Mouse (Mus musculus) 3T3-L1 (cell line): ENCODE measurements at regions not wholly inside any gene's neighbourhood (a gene's known extent, or its start where the extent isn't known, plus 50 kb on each side); places are given as distances from the start of the nearest gene placed in this dataset.
"Not testable (repeated sequence)": the region's sequence is repeated elsewhere in the genome, so short reads cannot be mapped to it uniquely, and the experiment has no call there.

ENCODE experiments used
- DNase-seq: peaks from one replicate; pipeline ENCODE4 v3.0.0-alpha.2; 2015; ENCODE audit warnings: low read depth, low spot score

DNA sequence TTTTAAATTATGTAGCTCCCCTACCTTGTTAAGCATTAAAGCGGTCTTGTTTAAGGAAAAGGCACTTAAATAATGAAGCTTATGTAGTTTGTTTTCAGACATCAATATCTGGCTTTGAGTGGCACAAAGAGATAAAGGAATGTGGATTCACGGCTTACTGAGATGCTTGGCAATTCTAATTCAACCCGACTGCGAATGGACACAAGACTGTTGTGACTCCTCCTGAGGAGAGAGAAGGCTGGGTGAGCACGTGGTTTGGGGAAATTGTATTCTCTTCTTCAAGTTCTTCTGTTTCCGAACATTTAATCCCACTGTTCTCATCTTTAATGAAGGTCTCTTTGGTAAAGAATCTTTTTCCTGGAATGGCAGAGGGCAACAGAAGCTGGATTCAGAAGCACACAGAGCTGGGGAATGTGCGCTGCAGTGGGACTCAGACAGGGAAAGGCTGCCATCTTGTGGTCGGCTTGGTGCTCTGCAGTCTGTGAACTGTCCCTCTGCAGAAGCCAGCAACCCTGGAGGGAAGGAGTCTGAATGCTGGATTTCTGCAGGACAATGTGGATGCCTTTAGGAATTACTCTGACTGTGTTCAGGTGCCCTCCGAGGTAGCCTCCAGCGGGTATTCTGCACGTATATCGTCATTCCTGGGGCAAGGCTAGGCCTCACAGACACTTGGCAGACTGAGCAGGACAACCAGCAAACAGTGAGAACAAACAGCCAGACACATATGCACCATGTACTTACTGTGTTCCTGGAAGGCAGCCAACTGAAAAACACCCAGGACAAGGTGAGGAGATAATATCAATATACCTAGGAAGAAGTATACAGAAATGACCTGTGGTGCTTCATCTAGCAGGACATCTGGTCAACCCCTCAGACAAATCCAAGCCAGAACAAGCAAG is 54.0 kb upstream of the Pax1 start:
- DNase-seq: peak; percentile 85

- DNase-seq: no peak
Observed at GRCm38 (mm10) chr2:147306728-147307127, 55.0 kb upstream of the Pax1 start.

- peak; percentile 58 for DNase-seq
Observed at GRCm38 (mm10) chr2:147305262-147305661, 56.5 kb upstream of the Pax1 start.

- no peak for DNase-seq
Observed at GRCm38 (mm10) chr2:147300503-147300902, 61.2 kb upstream of the Pax1 start.

GRCm38 (mm10) chr2:147299359-147299758 is 62.4 kb upstream of the Pax1 start:
- peak; percentile 63 for DNase-seq

GRCm38 (mm10) chr2:147298499-147298896 is 63.2 kb upstream of the Pax1 start:
- no peak for DNase-seq

DNA sequence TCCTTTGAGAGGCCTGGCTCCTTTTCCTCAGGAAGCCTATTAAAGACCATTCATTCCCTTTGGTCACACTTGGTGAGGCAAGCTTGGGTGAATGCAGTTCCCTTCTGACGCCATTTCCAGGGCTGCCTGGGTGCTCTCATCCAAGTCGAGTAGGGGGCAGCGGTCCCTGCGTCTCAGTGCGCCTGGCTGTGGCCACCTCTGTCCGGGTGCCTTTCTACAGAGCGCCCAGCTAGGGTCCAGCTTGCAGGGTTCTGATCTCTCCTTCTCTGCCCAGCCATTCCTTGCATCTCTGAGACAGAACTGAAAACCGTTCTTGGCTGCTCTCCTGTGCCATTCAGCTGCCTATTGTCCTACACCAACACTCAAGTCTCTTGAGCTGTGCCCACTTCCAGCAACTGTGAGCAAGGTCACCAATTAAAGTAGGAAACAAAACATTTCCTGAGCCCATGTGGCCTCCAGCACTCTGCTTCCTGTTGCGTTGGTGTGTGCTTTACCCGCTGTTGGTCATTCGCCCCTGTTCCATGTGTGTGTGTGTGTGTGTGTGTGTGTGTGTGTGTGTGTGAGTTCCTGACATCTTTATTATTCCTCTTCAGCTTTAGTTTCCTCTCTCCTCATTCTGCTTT is 63.7 kb upstream of the Pax1 start:
- DNase-seq: no peak

DNA sequence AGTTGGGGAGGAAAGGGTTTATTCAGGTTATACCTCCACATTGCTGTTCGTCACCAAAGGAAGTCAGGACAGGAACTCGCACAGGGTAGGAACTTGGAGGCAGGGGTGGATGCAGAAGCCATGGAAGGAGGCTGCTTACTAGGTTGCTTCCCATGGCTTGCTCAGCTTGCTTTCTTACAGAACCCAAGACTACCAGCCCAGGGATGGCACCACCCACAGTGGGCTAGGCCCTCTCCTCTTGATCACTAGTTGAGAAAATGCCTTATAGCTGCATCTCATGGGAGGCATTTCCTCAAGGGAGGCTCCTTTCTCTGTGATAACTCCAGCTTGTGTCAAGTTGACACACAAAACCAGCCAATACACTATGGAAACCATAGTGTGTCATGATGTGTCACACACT is 66.8 kb upstream of the Pax1 start:
- DNase-seq: not testable (repeated sequence)

- DNase-seq: no peak
Observed at GRCm38 (mm10) chr2:147293294-147293688, 68.4 kb upstream of the Pax1 start.

- DNase-seq: no peak
Observed at GRCm38 (mm10) chr2:147292387-147293293, 69.1 kb upstream of the Pax1 start.

DNA sequence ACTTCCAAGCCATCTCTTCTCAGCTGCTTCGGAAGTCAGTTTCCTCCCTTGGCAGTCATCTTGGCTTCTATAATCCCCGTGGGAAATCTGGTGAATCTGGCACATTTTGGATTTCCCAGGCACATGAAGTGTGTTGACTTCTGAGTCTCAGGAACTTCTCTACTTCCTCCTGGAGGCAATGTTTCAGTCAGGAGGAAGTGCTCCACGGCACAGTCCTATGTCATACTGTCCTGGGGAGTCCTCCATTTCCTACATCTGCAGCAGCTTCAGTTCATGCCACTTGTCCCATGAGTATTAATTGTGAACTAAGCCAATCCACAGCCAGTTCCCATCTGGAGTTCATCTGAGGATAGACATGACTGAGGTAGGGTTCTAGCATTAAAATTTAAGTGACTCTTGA is 78.3 kb upstream of the Pax1 start:
- DNase-seq: no peak

- no peak for DNase-seq
Observed at GRCm38 (mm10) chr2:147277636-147278035, 83.6 kb upstream of the Nkx2-2 start.

DNA sequence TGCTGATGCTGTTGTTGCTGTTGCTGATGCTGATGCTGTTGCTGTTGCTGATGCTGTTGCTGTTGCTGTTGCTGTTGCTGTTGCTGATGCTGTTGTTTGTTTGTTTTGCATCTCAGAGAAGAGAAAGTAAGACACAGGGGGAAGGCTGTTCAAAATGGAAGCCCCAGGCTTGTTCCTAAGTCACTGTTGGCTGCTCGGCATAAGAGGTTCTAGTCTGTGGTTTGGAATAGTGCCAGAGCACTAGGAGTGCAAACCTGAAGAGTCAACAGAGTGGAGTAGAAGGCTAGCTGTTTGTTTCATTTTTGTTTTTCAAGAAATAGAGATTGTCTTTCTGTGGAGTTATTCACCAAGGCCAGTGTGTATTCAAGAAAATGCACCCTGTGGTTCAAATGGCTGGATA is 75.1 kb upstream of the Nkx2-2 start:
- peak; percentile 6 for DNase-seq

DNA sequence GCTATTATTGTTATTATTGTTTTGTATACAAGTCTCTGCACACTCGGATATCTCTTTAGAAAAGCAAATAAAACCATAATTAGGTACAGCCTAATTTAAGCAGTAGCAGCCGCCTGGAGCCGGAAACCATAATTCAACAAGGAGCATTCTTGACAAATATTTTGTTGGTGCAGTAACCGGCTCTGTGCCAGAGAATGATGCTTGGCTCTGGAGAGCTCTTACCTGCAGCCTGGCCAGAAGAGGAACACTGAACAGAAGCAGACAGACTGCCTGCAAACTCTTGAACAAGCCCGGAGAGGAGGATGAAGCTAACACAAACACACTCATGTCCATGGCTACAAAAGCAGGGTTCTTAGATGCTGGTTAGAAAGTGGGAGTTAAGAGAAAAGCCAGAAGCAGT is 73.9 kb upstream of the Nkx2-2 start:
- DNase-seq: no peak

GRCm38 (mm10) chr2:147267257-147267656 is 73.2 kb upstream of the Nkx2-2 start:
- DNase-seq: no peak

- peak; percentile 70 for DNase-seq
Observed at GRCm38 (mm10) chr2:147256696-147257095, 62.7 kb upstream of the Nkx2-2 start.

GRCm38 (mm10) chr2:147254944-147255343 is 60.9 kb upstream of the Nkx2-2 start:
- no peak for DNase-seq

DNA sequence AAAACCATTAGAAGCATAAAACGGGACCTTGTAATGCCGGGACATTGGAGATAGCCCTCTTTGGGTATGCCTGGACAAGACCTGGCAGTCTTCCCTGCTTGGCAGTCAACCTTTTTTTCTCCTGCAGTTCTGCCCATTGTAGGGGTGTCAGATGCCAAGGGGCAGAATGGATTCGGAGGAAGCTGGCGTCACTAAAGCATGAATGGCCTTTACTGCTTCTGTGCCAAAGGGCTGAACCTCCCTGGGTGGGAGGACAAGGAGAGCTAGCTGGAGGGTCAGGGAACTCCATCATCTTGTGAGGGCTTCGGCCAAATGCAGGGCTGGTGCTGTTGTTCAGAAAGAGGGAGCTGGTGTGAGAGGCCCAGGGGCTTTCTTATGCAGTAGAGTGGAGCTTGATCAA is 60.1 kb upstream of the Nkx2-2 start:
- DNase-seq: no peak

- DNase-seq: no peak
Observed at GRCm38 (mm10) chr2:147247981-147248514, 54.0 kb upstream of the Nkx2-2 start.

DNA sequence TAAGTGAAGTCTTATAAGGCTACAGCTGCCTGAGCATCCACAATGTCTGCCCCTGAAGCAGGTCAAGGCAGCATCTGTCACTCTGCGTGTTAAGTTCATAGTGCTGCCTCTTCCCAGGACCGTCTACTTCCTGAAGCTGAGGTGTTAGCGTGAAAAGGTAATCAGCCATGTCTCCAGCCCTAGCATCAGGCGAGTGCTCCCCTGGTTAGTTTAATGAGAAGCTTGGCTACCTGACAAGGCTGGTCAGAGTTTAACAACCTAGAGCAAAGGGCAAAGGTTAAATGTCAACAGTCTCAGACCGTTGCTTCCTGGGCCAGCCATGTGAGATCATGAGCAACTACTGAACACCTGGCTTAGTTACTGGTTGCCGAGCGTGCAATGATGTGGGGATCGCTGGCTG is 53.2 kb upstream of the Nkx2-2 start:
- no peak for DNase-seq

- no peak for DNase-seq
Observed at GRCm38 (mm10) chr2:147244406-147244805, 50.4 kb upstream of the Nkx2-2 start.
